Mouse (Mus musculus): ENCODE measurements around the gene Gng12.
A peak's percentile ranks its signal among the peaks of the same experiment; 100 is the strongest.
"Not testable (repeated sequence)": the region's sequence is repeated elsewhere in the genome, so short reads cannot be mapped to it uniquely, and the experiment has no call there.

Gene Gng12

GRCm38 (mm10) chr6:66896119-66896920, at the start of gene Gng12:
Gng12 (plus strand) TSS chr6:66896397.
- peak; percentile 67 for DNase-seq (ENCODE audit: low spot score)

GRCm38 (mm10) chr6:66848936-66849335, 47.3 kb upstream of the Gng12 start:
- no peak for DNase-seq (ENCODE audit: low spot score)

GRCm38 (mm10) chr6:66856236-66856635, 40.0 kb upstream of the Gng12 start:
- DNase-seq (ENCODE audit: low spot score), result no peak

GRCm38 (mm10) chr6:66858356-66858755, 37.8 kb upstream of the Gng12 start:
- DNase-seq (ENCODE audit: low spot score), result no peak

GRCm38 (mm10) chr6:66859391-66859790, 36.8 kb upstream of the Gng12 start:
- DNase-seq (ENCODE audit: low spot score), result no peak

GRCm38 (mm10) chr6:66864463-66864862, 31.7 kb upstream of the Gng12 start:
- no peak for DNase-seq (ENCODE audit: low spot score)

- no peak for DNase-seq (ENCODE audit: low spot score)
Observed at GRCm38 (mm10) chr6:66866295-66866694, 29.9 kb upstream of the Gng12 start.

- not testable (repeated sequence) for DNase-seq (ENCODE audit: low spot score)
Observed at GRCm38 (mm10) chr6:66877048-66877447, 19.1 kb upstream of the Gng12 start.

GRCm38 (mm10) chr6:66890349-66891158, 5.6 kb upstream of the Gng12 start:
- no peak for DNase-seq (ENCODE audit: low spot score)

GRCm38 (mm10) chr6:66893950-66894349, 2.2 kb upstream of the Gng12 start:
- DNase-seq (ENCODE audit: low spot score), result no peak

GRCm38 (mm10) chr6:66894999-66895398, 1.2 kb upstream of the Gng12 start:
- no peak for DNase-seq (ENCODE audit: low spot score)

GRCm38 (mm10) chr6:66896921-66897645, 886 bp downstream of the Gng12 start:
- peak; percentile 10 for DNase-seq (ENCODE audit: low spot score)

GRCm38 (mm10) chr6:66897994-66898393, 1.8 kb downstream of the Gng12 start:
- DNase-seq (ENCODE audit: low spot score), result no peak

- no peak for DNase-seq (ENCODE audit: low spot score)
Observed at GRCm38 (mm10) chr6:66901926-66902325, 5.7 kb downstream of the Gng12 start.

GRCm38 (mm10) chr6:66903206-66903605, 7.0 kb downstream of the Gng12 start:
- no peak for DNase-seq (ENCODE audit: low spot score)

- DNase-seq (ENCODE audit: low spot score), result no peak
Observed at GRCm38 (mm10) chr6:66903720-66904119, 7.5 kb downstream of the Gng12 start.

- no peak for DNase-seq (ENCODE audit: low spot score)
Observed at GRCm38 (mm10) chr6:66906244-66906643, 10.0 kb downstream of the Gng12 start.

GRCm38 (mm10) chr6:66908327-66908973, 12.3 kb downstream of the Gng12 start:
- DNase-seq (ENCODE audit: low spot score), result no peak

- DNase-seq (ENCODE audit: low spot score), result no peak
Observed at GRCm38 (mm10) chr6:66910493-66911435, 14.6 kb downstream of the Gng12 start.

GRCm38 (mm10) chr6:66913355-66913754, 17.2 kb downstream of the Gng12 start:
- DNase-seq (ENCODE audit: low spot score), result no peak

GRCm38 (mm10) chr6:66915592-66915991, 19.4 kb downstream of the Gng12 start:
- no peak for DNase-seq (ENCODE audit: low spot score)
